9 mouse cellular contexts compared by ENCODE assay signal in the genomic region with DNA sequence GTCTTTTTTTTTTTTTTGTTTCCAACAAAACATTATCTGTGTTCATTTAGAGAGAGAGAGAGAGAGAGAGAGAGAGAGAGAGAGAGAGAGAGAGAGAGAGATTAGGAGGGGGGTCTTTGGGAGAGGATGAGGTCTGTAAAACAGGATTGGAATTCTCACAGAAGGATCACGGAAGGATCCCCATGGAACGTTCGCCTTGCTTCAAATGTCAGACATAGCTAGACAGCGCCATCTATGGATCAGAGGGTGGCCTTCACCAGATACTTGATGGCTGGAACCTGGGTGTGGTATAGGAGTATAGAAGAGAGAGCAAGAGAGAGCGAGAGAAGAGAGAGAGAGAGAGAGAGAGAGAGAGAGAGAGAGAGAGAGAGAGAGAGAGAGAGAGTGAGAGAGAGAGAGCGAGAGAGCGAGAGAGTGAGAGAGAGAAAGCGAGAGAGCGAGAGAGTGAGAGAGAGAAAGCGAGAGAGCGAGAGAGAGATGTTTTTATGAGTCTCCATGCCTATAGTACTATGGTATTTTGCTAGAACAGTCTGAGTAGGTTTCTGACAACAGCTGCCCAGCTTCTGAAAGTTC. TPM values are rescaled to one million over a fixed set of nuclear protein-coding genes. Genes with fewer than 3 reads are reported as not detected.
DNase-seq lines count a peak whose midpoint lies in the region; ATAC-seq and TF ChIP-seq lines count a peak whose summit lies in the region.
"Had no signal": no experiment of that assay in that cellular context is flagged by ENCODE, and none has a peak within 500 bp of the region (broad histone marks: within the 10 kb centered on the region; RNA-seq: fewer than 3 reads in every experiment).

No protein-coding gene starts in this region.

- H3K9me3 ChIP-seq in forebrain, postnatal 0 days (ENCODE audit: low read length) = no peaks in the 10 kb centered on the region
- no peaks in the 10 kb centered on the region for H3K9me3 ChIP-seq in limb, embryonic 13.5 days
- no peaks in the 10 kb centered on the region for H3K9me3 ChIP-seq in midbrain, embryonic 16.5 days (replicated peaks; ENCODE audit: control insufficient read depth, low read length, poor library complexity, severe bottlenecking)

- TF ChIP-seq POLR2A in testis, adult 2 months (IDR thresholded peaks at IDR 0.05; ENCODE audit: control insufficient read depth, low read depth, low read length) = no peak
- no peak for TF ChIP-seq POLR2A in kidney, adult 2 months (IDR thresholded peaks at IDR 0.05; ENCODE audit: low read depth, low read length)

- no peak overlapping the region for H3K9ac ChIP-seq in forebrain, postnatal 0 days
- no peak overlapping the region for H3K9ac ChIP-seq in limb, embryonic 13.5 days
- no peak overlapping the region for H3K9ac ChIP-seq in midbrain, embryonic 16.5 days (ENCODE audit: low read depth, low read length)

- H3K27ac ChIP-seq in testis, adult 2 months (ENCODE audit: control insufficient read depth, insufficient read depth, low read depth, low read length) = no peak overlapping the region
- H3K27ac ChIP-seq in forebrain, postnatal 0 days (ENCODE audit: low read depth, low read length) = no peak overlapping the region
- H3K27ac ChIP-seq in kidney, adult 2 months (ENCODE audit: insufficient read depth, low read depth, low read length) = no peak overlapping the region
- H3K27ac ChIP-seq in limb, embryonic 13.5 days = no peak overlapping the region
- no peak overlapping the region for H3K27ac ChIP-seq in midbrain, embryonic 16.5 days (ENCODE audit: low read length)

- no peak for DNase-seq in testis, postnatal 14 days (ENCODE audit: low spot score)
- peak; percentile 57 for DNase-seq in cerebellum, adult 11 months
- peak; percentile 89 for DNase-seq in forebrain, postnatal 0 days
- peak; percentile 76 for DNase-seq in kidney, adult 2 months
- peak; percentile 75 for DNase-seq in telencephalon, adult 2 months (ENCODE audit: low read depth, low spot score)

- no peak overlapping the region for H3K4me2 ChIP-seq in forebrain, postnatal 0 days (ENCODE audit: low read depth)
- H3K4me2 ChIP-seq in limb, embryonic 13.5 days (replicated peaks) = peak overlapping the region; percentile 41; the same call in 1 of the 2 replicates
- H3K4me2 ChIP-seq in midbrain, embryonic 16.5 days (ENCODE audit: low read length) = no peak overlapping the region

- H3K4me3 ChIP-seq in testis, adult 2 months (ENCODE audit: control insufficient read depth, low read depth, low read length) = no peak overlapping the region
- H3K4me3 ChIP-seq in forebrain, postnatal 0 days (ENCODE audit: low read depth, low read length) = no peak overlapping the region
- H3K4me3 ChIP-seq in kidney, adult 2 months (ENCODE audit: insufficient read depth, low read depth, low read length) = no peak overlapping the region
- no peak overlapping the region for H3K4me3 ChIP-seq in limb, embryonic 13.5 days
- H3K4me3 ChIP-seq in midbrain, embryonic 16.5 days (ENCODE audit: low read depth, low read length) = no peak overlapping the region

- no peaks in the 10 kb centered on the region for H3K27me3 ChIP-seq in testis, adult 2 months (ENCODE audit: control insufficient read depth, insufficient read depth, low read length)
- no peaks in the 10 kb centered on the region for H3K27me3 ChIP-seq in forebrain, postnatal 0 days (ENCODE audit: insufficient read depth, low read length)
- no peaks in the 10 kb centered on the region for H3K27me3 ChIP-seq in kidney, adult 2 months (replicated peaks; ENCODE audit: control insufficient read depth, insufficient read depth, low read length)
- H3K27me3 ChIP-seq in limb, embryonic 13.5 days = no peaks in the 10 kb centered on the region
- peaks cover 1% of the 10 kb centered on the region for H3K27me3 ChIP-seq in midbrain, embryonic 16.5 days (ENCODE audit: control insufficient read depth, insufficient read depth, low read depth, low read length)

- no peaks in the 10 kb centered on the region for H3K36me3 ChIP-seq in testis, adult 2 months (ENCODE audit: control insufficient read depth, insufficient read depth, low read length)
- H3K36me3 ChIP-seq in forebrain, postnatal 0 days (ENCODE audit: insufficient read depth) = no peaks in the 10 kb centered on the region
- H3K36me3 ChIP-seq in kidney, adult 2 months (ENCODE audit: control insufficient read depth, insufficient read depth, low read length) = no peaks in the 10 kb centered on the region
- no peaks in the 10 kb centered on the region for H3K36me3 ChIP-seq in limb, embryonic 13.5 days
- no peaks in the 10 kb centered on the region for H3K36me3 ChIP-seq in midbrain, embryonic 16.5 days (ENCODE audit: control insufficient read depth, insufficient read depth, low read length)

- TF ChIP-seq CTCF in testis, adult 2 months (IDR thresholded peaks at IDR 0.05; ENCODE audit: control insufficient read depth, insufficient read depth, insufficient replicate concordance, low read depth, low read length) = peak; percentile 45; the same call in 1 of the 2 replicates
- TF ChIP-seq CTCF in forebrain, postnatal 0 days (IDR thresholded peaks at IDR 0.05; ENCODE audit: low read depth) = peak; percentile 90
- TF ChIP-seq CTCF in kidney, adult 2 months (conservative IDR thresholded peaks at IDR 0.05; ENCODE audit: insufficient read depth, insufficient read length, low read depth, low read length) = peak; percentile 95

- no peaks in the 10 kb centered on the region for H3K4me1 ChIP-seq in testis, adult 2 months (ENCODE audit: control insufficient read depth, insufficient read depth, low read length)
- no peaks in the 10 kb centered on the region for H3K4me1 ChIP-seq in forebrain, postnatal 0 days (ENCODE audit: insufficient read depth)
- no peaks in the 10 kb centered on the region for H3K4me1 ChIP-seq in kidney, adult 2 months (ENCODE audit: control insufficient read depth, insufficient read depth, low read length)
- H3K4me1 ChIP-seq in limb, embryonic 13.5 days = no peaks in the 10 kb centered on the region
- H3K4me1 ChIP-seq in midbrain, embryonic 16.5 days (ENCODE audit: control insufficient read depth, insufficient read depth, low read length) = no peaks in the 10 kb centered on the region; the same call in 1 of the 2 replicates

- WGBS in forebrain, postnatal 0 days = 25% methylated on average over 11 of the region's 11 CpGs
- WGBS in kidney, adult 2 months = 26% methylated on average over 11 of the region's 11 CpGs
- 19% methylated on average over 11 of the region's 11 CpGs for WGBS in limb, embryonic 13.5 days
- 26% methylated on average over 10 of the region's 11 CpGs for WGBS in midbrain, embryonic 16.5 days

- peak; percentile 95 for ATAC-seq in forebrain, postnatal 0 days
- ATAC-seq in limb, embryonic 13.5 days (ENCODE audit: low FRiP score, low read depth) = no peak
- ATAC-seq in midbrain, embryonic 16.5 days = peak; percentile 89

RNA-seq across cellular contexts. Expression of gene Apoa4, which starts 6.3 kb away (rescaled TPM):
- polyA plus RNA-seq in testis, adult 2 months (2012; rRNA removed) = 0.15 and 0.59 TPM in 2 replicates
- 0.31 TPM in 1 of 2 replicates, not detected in the other for total RNA-seq in forebrain, postnatal 0 days (2014; rRNA removed)
- not detected in 2 replicates for polyA plus RNA-seq in forebrain, postnatal 0 days (2015; fragmentation: Nextera tagmentation; extraction: Ambion mirVana)
- polyA plus RNA-seq in kidney, adult 2 months (2012; rRNA removed) = 5.7 and 6.9 TPM in 2 replicates
- 0.38 and 1.9 TPM in 2 replicates for polyA plus RNA-seq in limb, embryonic 13.5 days (2015; fragmentation: Nextera tagmentation; extraction: Ambion mirVana)
- polyA plus RNA-seq in midbrain, embryonic 16.5 days (2015; fragmentation: Nextera tagmentation; extraction: Ambion mirVana) = not detected in 2 replicates

RNA-seq across cellular contexts. Expression of gene Apoc3, which starts 11.4 kb away (rescaled TPM):
- 0.35 TPM in 1 of 2 replicates, not detected in the other for polyA plus RNA-seq in testis, adult 2 months (2012; rRNA removed)
- not detected in 2 replicates for total RNA-seq in forebrain, postnatal 0 days (2014; rRNA removed)
- polyA plus RNA-seq in forebrain, postnatal 0 days (2015; fragmentation: Nextera tagmentation; extraction: Ambion mirVana) = 0.44 TPM in 1 of 2 replicates, not detected in the other
- polyA plus RNA-seq in kidney, adult 2 months (2012; rRNA removed) = 39.2 and 43.8 TPM in 2 replicates
- not detected in 2 replicates for polyA plus RNA-seq in limb, embryonic 13.5 days (2015; fragmentation: Nextera tagmentation; extraction: Ambion mirVana)
- polyA plus RNA-seq in midbrain, embryonic 16.5 days (2015; fragmentation: Nextera tagmentation; extraction: Ambion mirVana) = not detected in 2 replicates

RNA-seq across cellular contexts. Expression of gene Apoa1, which starts 18.5 kb away (rescaled TPM):
- 0.37 and 1.3 TPM in 2 replicates for polyA plus RNA-seq in testis, adult 2 months (2012; rRNA removed)
- total RNA-seq in forebrain, postnatal 0 days (2014; rRNA removed) = 1.1 and 1.4 TPM in 2 replicates
- polyA plus RNA-seq in forebrain, postnatal 0 days (2015; fragmentation: Nextera tagmentation; extraction: Ambion mirVana) = 2.3 and 3.0 TPM in 2 replicates
- 1.0 and 1.2 TPM in 2 replicates for polyA plus RNA-seq in kidney, adult 2 months (2012; rRNA removed)
- polyA plus RNA-seq in limb, embryonic 13.5 days (2015; fragmentation: Nextera tagmentation; extraction: Ambion mirVana) = 2.8 and 9.9 TPM in 2 replicates
- 3.5 and 3.9 TPM in 2 replicates for polyA plus RNA-seq in midbrain, embryonic 16.5 days (2015; fragmentation: Nextera tagmentation; extraction: Ambion mirVana)

RNA-seq across cellular contexts. Expression of gene Apoa5, which starts 21.6 kb away (rescaled TPM):
- not detected in 2 replicates for polyA plus RNA-seq in testis, adult 2 months (2012; rRNA removed)
- not detected in 2 replicates for total RNA-seq in forebrain, postnatal 0 days (2014; rRNA removed)
- polyA plus RNA-seq in forebrain, postnatal 0 days (2015; fragmentation: Nextera tagmentation; extraction: Ambion mirVana) = not detected in 2 replicates
- 0.16 TPM in 1 of 2 replicates, not detected in the other for polyA plus RNA-seq in kidney, adult 2 months (2012; rRNA removed)
- not detected in 2 replicates for polyA plus RNA-seq in limb, embryonic 13.5 days (2015; fragmentation: Nextera tagmentation; extraction: Ambion mirVana)
- polyA plus RNA-seq in midbrain, embryonic 16.5 days (2015; fragmentation: Nextera tagmentation; extraction: Ambion mirVana) = not detected in 2 replicates
- polyA plus RNA-seq: frontal cortex, adult 2 months had no signal

RNA-seq across cellular contexts. Expression of gene Zpr1, which starts 26.0 kb away (rescaled TPM):
- 46.5 and 52.2 TPM in 2 replicates for polyA plus RNA-seq in testis, adult 2 months (2012; rRNA removed)
- total RNA-seq in forebrain, postnatal 0 days (2014; rRNA removed) = 34.3 and 44.1 TPM in 2 replicates
- 49.1 and 56.0 TPM in 2 replicates for polyA plus RNA-seq in forebrain, postnatal 0 days (2015; fragmentation: Nextera tagmentation; extraction: Ambion mirVana)
- 16.6 and 19.3 TPM in 2 replicates for polyA plus RNA-seq in kidney, adult 2 months (2012; rRNA removed)
- polyA plus RNA-seq in limb, embryonic 13.5 days (2015; fragmentation: Nextera tagmentation; extraction: Ambion mirVana) = 56.1 and 58.4 TPM in 2 replicates
- 58.7 and 63.4 TPM in 2 replicates for polyA plus RNA-seq in midbrain, embryonic 16.5 days (2015; fragmentation: Nextera tagmentation; extraction: Ambion mirVana)

Comparison
In these comparisons a context has a peak if more than half of its experiments do, and no peak if none do; other contexts are left out.
1. CTCF ChIP-seq: peak in every context shown above with its lines; median percentile 95 in kidney, adult 2 months; 90 in forebrain, postnatal 0 days; 45 in testis, adult 2 months.
2. RNA of gene Apoc3, which starts 11.4 kb away (polyA plus RNA-seq): 39.2 to 43.8 TPM in kidney, adult 2 months; 0.44 TPM in forebrain, postnatal 0 days, not detected in midbrain, embryonic 16.5 days, 0.35 TPM in testis, adult 2 months and not detected in limb, embryonic 13.5 days; every median in the first group is over 10 times any median in the second.